Mouse (Mus musculus): ENCODE measurements around the gene Ube2l6.

DNA sequence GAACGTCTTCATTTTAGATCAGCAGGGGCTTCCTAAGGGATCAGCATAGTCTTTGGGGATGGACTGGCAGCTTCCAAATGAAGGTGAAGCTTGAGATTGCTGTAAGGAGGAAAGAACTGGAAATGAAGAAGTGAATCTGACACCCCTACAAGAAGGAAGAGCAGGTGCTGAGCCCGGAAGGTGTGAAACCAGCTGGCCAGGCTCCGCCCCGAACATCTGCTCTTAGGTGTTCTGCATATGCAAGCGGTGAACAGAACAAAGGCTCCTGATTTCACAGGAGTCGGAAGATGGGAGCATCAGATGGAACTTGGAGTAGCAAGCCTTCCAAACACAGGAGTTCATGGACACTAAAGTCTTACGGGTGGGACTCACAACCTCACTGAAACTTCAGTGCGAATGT, 38.5 kb downstream of the Ube2l6 start:
- no peak for TF ChIP-seq CTCF (IDR thresholded peaks at IDR 0.05; ENCODE audit: control insufficient read depth, insufficient read depth, low read length)
- TF ChIP-seq POLR2A (IDR thresholded peaks at IDR 0.05; ENCODE audit: borderline replicate concordance, control insufficient read depth, low read depth, low read length), result no peak
